ENCODE assay signal across 13 mouse cellular contexts in the genomic region with DNA sequence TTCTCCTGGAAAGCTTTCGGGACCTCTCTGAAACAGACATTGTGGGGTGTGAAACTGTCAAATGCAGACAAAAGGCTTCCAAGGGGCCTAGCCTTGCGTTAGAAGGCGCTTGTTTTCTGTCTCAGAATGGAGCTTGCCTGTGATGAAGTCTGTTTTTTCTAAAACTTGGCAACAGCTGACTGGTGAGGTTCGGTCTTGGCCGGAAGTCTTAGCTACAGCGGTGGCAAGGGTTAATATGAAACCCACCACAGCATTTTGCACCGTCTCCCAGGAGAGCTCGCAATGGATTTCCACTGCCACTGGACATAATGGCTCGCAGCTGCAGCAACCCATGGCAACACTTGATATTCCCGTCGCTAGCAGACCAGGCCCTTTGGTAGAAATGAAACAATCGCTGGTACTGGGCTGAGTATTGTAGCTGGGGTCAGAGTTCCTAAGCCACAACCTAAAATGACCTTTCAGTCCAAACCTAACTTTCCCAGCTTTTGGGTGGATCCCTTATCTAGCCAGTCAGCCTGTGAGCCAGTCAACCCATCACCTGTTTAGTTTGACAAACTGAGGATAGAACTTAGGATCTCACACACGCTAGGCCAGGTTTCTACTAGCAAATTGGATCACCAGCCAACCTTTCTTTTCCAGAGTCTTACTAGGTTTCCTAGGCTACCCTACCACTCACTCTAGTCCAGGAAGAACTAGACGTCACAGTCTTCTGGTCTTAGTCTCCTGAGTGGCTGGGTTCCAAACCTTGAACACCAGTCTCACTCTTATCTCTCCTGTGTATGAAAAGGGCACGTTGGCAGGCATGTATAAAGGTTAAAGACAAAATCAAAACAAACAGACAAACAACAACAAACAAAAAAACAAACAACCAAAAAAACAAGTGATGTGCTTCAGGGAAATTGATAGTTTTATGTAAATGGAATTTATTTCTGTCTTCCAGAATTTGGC.
DNase-seq lines count a peak whose midpoint lies in the region; ATAC-seq and TF ChIP-seq lines count a peak whose summit lies in the region.
"Had no signal": no experiment of that assay in that cellular context is flagged by ENCODE, and none has a peak within 500 bp of the region (broad histone marks: within the 10 kb centered on the region; RNA-seq: fewer than 3 reads in every experiment).

No protein-coding gene starts in this region.

- no peaks in the 10 kb centered on the region for H3K36me3 ChIP-seq in lung, embryonic 14.5 days (ENCODE audit: insufficient read depth)
- H3K36me3 ChIP-seq in forebrain, embryonic 12.5 days (replicated peaks): no peaks in the 10 kb centered on the region
- no peaks in the 10 kb centered on the region for H3K36me3 ChIP-seq in hindbrain, embryonic 16.5 days (ENCODE audit: control insufficient read depth, insufficient read depth, low read length)
- no peaks in the 10 kb centered on the region for H3K36me3 ChIP-seq in neural tube, embryonic 11.5 days (ENCODE audit: control insufficient read depth, insufficient read depth, low read length)
- H3K36me3 ChIP-seq: embryonic facial prominence, embryonic 13.5 days; limb, embryonic 15.5 days had no signal

- intact Hi-C loops in left cerebral cortex, adult 2 months (cut with DNase I): loop anchor here (10.0 kb wide), 2 partner anchors 446 to 546 kb away; no protein-coding TSS in a partner anchor

- H3K27ac ChIP-seq in lung, embryonic 14.5 days (ENCODE audit: low read depth): no peak overlapping the region
- H3K27ac ChIP-seq in forebrain, embryonic 12.5 days: peak overlapping the region; percentile 70
- H3K27ac ChIP-seq in hindbrain, embryonic 16.5 days (ENCODE audit: low read depth, low read length): peak overlapping the region; percentile 12; the same call in 1 of the 2 replicates
- no peak overlapping the region for H3K27ac ChIP-seq in neural tube, embryonic 11.5 days (ENCODE audit: low read depth, low read length)
- no peak overlapping the region for H3K27ac ChIP-seq in left cerebral cortex, adult 2 months
- H3K27ac ChIP-seq: embryonic facial prominence, embryonic 13.5 days; layer of hippocampus, adult 2 months; limb, embryonic 15.5 days had no signal

- no peak overlapping the region for H3K4me2 ChIP-seq in lung, embryonic 14.5 days
- H3K4me2 ChIP-seq in forebrain, embryonic 12.5 days: 0 out of 2 replicates have a peak overlapping the region, but pooled peaks have one; percentile 15
- no peak overlapping the region for H3K4me2 ChIP-seq in hindbrain, embryonic 16.5 days (ENCODE audit: low read length)
- no peak overlapping the region for H3K4me2 ChIP-seq in neural tube, embryonic 11.5 days (ENCODE audit: low read depth)
- H3K4me2 ChIP-seq: embryonic facial prominence, embryonic 13.5 days; limb, embryonic 15.5 days had no signal

- WGBS in lung, embryonic 14.5 days: 59% methylated on average over 15 of the region's 15 CpGs
- WGBS in forebrain, embryonic 12.5 days: 29% methylated on average over 15 of the region's 15 CpGs
- 20% methylated on average over 15 of the region's 15 CpGs for WGBS in hindbrain, embryonic 16.5 days
- WGBS in neural tube, embryonic 11.5 days: 41% methylated on average over 15 of the region's 15 CpGs

- TF ChIP-seq CTCF in lung, embryonic 14.5 days (IDR thresholded peaks at IDR 0.05; ENCODE audit: low read depth): no peak
- TF ChIP-seq CTCF in left cerebral cortex, adult 2 months (IDR thresholded peaks at IDR 0.05): no peak

- no peaks in the 10 kb centered on the region for H3K9me3 ChIP-seq in lung, embryonic 14.5 days (ENCODE audit: low read depth, low read length)
- H3K9me3 ChIP-seq in forebrain, embryonic 12.5 days: no peaks in the 10 kb centered on the region
- H3K9me3 ChIP-seq in hindbrain, embryonic 16.5 days (ENCODE audit: control insufficient read depth, low read length): no peaks in the 10 kb centered on the region
- H3K9me3 ChIP-seq in neural tube, embryonic 11.5 days (ENCODE audit: control insufficient read depth, low read length): no peaks in the 10 kb centered on the region
- H3K9me3 ChIP-seq: embryonic facial prominence, embryonic 13.5 days; limb, embryonic 15.5 days had no signal

- no peak for ATAC-seq in lung, embryonic 14.5 days (ENCODE audit: insufficient read depth)
- peak; percentile 53; the same call in 1 of the 2 replicates for ATAC-seq in forebrain, embryonic 12.5 days (ENCODE audit: low FRiP score)
- ATAC-seq in hindbrain, embryonic 16.5 days: peak; percentile 70
- ATAC-seq in neural tube, embryonic 11.5 days (ENCODE audit: insufficient read depth, low FRiP score, low TSS enrichment): no peak
- ATAC-seq: intestine, embryonic 16.5 days had no signal

- DNase-seq in lung, embryonic 14.5 days: peak; percentile 30
- no peak for DNase-seq in lung, postnatal 10 days
- peak; percentile 60 for DNase-seq in neural tube, embryonic 11.5 days (ENCODE audit: low spot score)
- no peak for DNase-seq in layer of hippocampus, adult 8-10 months (ENCODE audit: low spot score in 2 of 2)
- no peak for DNase-seq in left cerebral cortex, adult 2 months (ENCODE audit: extremely low spot score in 1 of 2, low spot score in 2 of 2)
- no peak for DNase-seq in lung, postnatal 14 days
- DNase-seq: gastrocnemius, postnatal 10 days had no signal

- H3K4me3 ChIP-seq in lung, embryonic 14.5 days (ENCODE audit: low read depth, low read length): no peak overlapping the region
- no peak overlapping the region for H3K4me3 ChIP-seq in forebrain, embryonic 12.5 days (replicated peaks)
- H3K4me3 ChIP-seq in hindbrain, embryonic 16.5 days (ENCODE audit: low read length): no peak overlapping the region
- no peak overlapping the region for H3K4me3 ChIP-seq in neural tube, embryonic 11.5 days (ENCODE audit: low read depth, low read length)
- H3K4me3 ChIP-seq in left cerebral cortex, adult 2 months: no peak overlapping the region
- H3K4me3 ChIP-seq: embryonic facial prominence, embryonic 13.5 days; layer of hippocampus, adult 2 months; limb, embryonic 15.5 days had no signal

- no peaks in the 10 kb centered on the region for H3K27me3 ChIP-seq in lung, embryonic 14.5 days (ENCODE audit: insufficient read depth, low read length)
- H3K27me3 ChIP-seq in forebrain, embryonic 12.5 days: no peaks in the 10 kb centered on the region
- no peaks in the 10 kb centered on the region for H3K27me3 ChIP-seq in hindbrain, embryonic 16.5 days (replicated peaks; ENCODE audit: control insufficient read depth, insufficient read depth, low read length)
- H3K27me3 ChIP-seq in neural tube, embryonic 11.5 days (ENCODE audit: control insufficient read depth, insufficient read depth, low read length): no peaks in the 10 kb centered on the region
- H3K27me3 ChIP-seq: limb, embryonic 15.5 days had no signal

- no peak overlapping the region for H3K9ac ChIP-seq in lung, embryonic 14.5 days
- no peak overlapping the region for H3K9ac ChIP-seq in forebrain, embryonic 12.5 days
- H3K9ac ChIP-seq in hindbrain, embryonic 16.5 days (ENCODE audit: low read depth, low read length): no peak overlapping the region
- H3K9ac ChIP-seq in neural tube, embryonic 11.5 days (ENCODE audit: low read length): no peak overlapping the region
- H3K9ac ChIP-seq: embryonic facial prominence, embryonic 13.5 days; limb, embryonic 15.5 days had no signal

- no peaks in the 10 kb centered on the region for H3K4me1 ChIP-seq in lung, embryonic 14.5 days (ENCODE audit: insufficient read depth)
- peaks cover 12% of the 10 kb centered on the region for H3K4me1 ChIP-seq in forebrain, embryonic 12.5 days
- peaks cover 4% of the 10 kb centered on the region; the same call in 1 of the 2 replicates for H3K4me1 ChIP-seq in hindbrain, embryonic 16.5 days (ENCODE audit: control insufficient read depth, insufficient read depth, low read depth, low read length)
- peaks cover 3% of the 10 kb centered on the region; the same call in 1 of the 2 replicates for H3K4me1 ChIP-seq in neural tube, embryonic 11.5 days (ENCODE audit: control insufficient read depth, insufficient read depth, low read length)

Comparison
In these comparisons a context has a peak if more than half of its experiments do, and no peak if none do; other contexts are left out.
1. DNase-seq: peak in lung, embryonic 14.5 days (single experiment) and neural tube, embryonic 11.5 days (single experiment); none in lung, postnatal 10 days (single experiment), layer of hippocampus, adult 8-10 months (0 of 2), left cerebral cortex, adult 2 months (0 of 2) and lung, postnatal 14 days (single experiment).
2. ATAC-seq: peak in forebrain, embryonic 12.5 days (single experiment) and hindbrain, embryonic 16.5 days (single experiment); none in lung, embryonic 14.5 days (single experiment) and neural tube, embryonic 11.5 days (single experiment).
3. H3K27ac ChIP-seq: peak in forebrain, embryonic 12.5 days (single experiment) and hindbrain, embryonic 16.5 days (single experiment); none in lung, embryonic 14.5 days (single experiment), neural tube, embryonic 11.5 days (single experiment) and left cerebral cortex, adult 2 months (single experiment).